Mouse (Mus musculus) MEL-GATA-1-ER (cell line): ENCODE data around the gene Cenpm.

ENCODE experiments used
- DNase-seq: peaks from one replicate; pipeline ENCODE4 v3.0.0-alpha.2; 2012; ENCODE audit warnings: low read depth; ENCODE audit errors: extremely low read depth

Cenpm gene

DNA sequence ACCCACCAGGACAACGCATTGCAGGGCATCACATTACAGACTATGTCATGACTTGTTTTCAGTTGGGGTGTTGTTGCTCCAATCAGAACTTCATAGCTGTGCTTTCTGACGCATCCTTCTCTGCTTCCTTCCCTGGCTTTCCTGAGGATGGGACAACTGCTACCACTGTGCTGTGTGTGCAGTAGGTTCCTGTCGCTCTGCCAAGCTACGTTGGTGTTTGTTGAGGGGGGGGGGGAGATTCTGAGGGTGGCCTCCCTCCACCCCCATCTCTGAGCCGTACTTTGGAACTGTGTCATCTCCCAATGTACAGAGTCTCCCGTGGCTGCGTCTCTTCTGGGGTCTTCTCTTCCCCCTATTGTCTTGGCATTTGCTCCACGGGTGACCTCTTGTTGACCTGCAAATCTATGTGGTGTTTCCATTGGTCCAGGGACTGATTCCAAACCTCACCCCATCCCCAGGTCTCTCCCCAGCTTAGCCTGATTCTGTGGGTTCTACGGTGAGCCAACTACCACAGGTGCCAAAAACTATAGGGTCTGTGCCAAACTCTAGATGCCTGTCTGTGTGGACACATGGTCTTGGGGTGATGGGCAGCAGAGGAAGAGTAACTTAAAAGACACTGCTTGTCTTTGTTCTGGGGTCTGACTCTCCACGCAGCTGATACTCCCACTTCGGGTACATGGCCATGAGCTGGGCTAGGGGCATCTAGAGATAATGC lies 29.1 kb downstream of the Cenpm start:
- no peak for DNase-seq

DNA sequence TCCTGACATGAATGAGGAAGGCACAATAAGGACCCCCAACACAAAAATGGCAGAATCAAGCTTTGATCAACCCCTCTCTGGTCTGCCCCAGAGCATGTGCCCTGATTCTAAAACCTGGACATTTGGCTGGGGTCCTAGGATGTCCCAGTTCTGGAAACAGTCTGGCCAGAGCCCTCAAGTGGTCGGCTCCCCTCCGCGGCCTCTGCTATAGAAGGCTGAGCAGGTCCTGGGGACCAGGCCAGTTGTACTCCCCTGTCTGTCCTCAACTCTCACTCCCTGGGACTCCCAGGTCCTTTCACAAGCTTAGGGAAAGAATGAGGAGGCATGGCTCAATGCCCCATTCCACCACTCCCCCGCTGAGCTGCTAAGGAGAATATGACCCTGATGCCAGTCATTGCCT lies 31.3 kb downstream of the Cenpm start:
- DNase-seq = no peak

DNA sequence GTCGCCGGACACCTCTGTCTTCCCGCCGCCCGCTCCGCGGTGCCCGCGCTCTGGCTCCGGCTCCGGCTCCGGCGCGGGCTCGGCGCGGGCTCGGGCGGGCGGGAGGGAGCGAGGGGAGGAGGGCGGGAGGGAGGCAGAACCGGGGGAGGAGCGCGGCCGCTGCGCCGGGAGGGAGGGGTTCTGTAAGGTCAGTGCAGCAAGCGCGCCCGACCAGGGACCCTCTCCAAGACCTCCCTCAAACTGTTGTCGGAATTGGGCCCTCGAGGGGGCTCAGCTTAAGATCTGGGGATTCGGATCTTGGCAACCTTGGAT lies 31.8 kb downstream of the Cenpm start, which contains the start of gene Shisa8:
TSS of gene Shisa8 (minus strand) at position 64 of the 312 bp plus-strand sequence.
- no peak for DNase-seq

DNA sequence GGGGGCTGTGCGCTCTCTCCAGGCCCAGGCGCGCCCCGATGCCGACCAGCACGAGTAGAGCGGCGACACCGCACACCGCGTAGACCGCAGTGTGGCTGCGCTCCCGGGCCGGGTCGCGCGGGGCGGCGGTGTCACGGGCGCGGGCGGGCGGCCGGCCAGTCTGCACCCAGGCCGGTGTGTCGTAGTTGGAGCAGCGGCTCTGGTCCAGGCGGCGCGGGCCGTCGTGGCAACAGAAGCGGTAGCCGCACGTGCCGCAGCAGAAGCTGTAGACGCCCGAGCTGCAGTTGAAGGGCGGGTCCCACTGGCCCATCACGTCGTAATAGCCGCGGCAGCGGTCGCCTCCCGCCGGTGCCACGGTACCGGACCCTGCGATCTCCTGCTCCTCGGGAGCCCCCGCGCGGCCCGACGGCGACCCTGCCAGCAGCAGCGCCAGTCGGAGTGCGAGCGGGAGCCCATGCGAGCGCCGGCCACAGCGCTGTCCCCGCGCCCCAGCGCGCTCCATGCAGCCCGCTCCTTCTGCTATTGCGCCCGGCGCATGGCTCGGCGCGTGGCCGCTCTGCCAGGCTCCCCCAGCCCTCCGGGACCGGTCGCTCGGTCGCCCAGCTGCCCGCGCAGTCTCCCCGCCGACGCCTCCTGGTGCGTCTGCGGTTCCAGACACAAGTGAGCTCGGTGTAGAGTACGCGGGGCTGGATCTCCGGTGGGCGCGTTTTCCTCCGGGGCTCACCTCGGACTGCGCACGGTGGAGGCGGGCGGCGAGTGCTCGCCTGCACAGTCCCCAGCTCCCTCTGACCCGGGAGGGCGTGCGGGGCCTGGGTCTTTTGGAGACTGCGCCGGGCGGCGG lies 32.4 kb downstream of the Cenpm start:
- DNase-seq = no peak

- DNase-seq = no peak
Measured at GRCm38 (mm10) chr15:82211281-82211680, 33.3 kb downstream of the Cenpm start.

GRCm38 (mm10) chr15:82210801-82211200 lies 33.7 kb downstream of the Cenpm start:
- no peak for DNase-seq

- DNase-seq = no peak
Measured at GRCm38 (mm10) chr15:82209295-82210050, 35.1 kb downstream of the Cenpm start.

- DNase-seq = no peak
Measured at GRCm38 (mm10) chr15:82208307-82208706, 36.2 kb downstream of the Cenpm start.

DNA sequence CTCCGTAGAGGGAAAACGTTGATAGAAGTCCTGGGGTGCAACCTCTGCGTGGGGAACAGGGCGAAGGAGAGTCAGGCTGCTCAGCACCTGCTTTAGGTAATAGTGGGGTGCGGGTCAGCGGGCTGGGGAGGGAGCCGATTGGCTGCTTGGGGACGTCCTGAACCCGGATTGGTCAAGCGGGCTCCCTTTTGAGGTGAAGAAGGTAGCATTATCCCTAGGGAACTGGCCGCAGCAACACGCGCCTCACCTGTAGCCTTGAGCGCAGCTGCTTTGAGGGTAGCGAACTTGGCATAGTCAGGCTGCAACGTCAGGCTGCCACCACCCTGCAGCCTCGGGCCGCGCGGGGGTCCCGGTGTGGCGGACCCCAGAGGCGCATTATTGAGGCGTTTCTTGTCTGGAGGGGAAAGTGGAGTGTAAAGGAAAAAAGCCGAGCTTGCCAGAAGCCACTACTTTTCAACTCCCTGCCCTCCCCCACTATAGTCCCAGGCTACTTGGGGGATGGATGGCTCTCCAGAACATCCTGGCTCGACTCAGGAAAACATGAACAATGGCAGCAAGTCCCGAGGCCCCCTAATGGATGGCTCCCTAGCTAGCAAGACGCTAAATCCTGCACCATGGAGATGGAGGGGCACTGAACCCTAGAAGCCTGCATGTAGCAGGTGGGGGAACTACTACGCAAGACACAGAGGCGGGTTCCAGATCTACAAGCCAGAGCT lies 36.9 kb downstream of the Cenpm start:
- no peak for DNase-seq

DNA sequence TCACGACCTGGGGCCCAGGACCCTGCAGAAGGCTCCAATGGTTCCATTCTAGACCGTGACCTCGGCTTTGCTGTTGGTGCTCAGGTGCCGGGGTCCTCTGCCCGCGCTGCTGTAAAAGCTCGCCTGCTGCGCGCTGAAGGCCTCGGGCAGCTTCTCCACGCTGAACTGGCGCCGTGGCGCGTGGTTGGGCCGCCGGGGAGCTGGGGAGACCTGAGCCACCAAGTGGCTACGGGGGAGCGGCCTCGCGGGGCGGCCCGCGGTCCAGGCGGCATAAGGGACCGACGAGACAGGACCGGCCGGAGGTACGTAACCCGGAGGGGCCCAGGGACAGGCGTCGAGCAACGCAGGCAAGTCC lies 37.5 kb downstream of the Cenpm start:
- no peak for DNase-seq

- no peak for DNase-seq
Measured at GRCm38 (mm10) chr15:82206365-82207104, 38.0 kb downstream of the Cenpm start.

DNA sequence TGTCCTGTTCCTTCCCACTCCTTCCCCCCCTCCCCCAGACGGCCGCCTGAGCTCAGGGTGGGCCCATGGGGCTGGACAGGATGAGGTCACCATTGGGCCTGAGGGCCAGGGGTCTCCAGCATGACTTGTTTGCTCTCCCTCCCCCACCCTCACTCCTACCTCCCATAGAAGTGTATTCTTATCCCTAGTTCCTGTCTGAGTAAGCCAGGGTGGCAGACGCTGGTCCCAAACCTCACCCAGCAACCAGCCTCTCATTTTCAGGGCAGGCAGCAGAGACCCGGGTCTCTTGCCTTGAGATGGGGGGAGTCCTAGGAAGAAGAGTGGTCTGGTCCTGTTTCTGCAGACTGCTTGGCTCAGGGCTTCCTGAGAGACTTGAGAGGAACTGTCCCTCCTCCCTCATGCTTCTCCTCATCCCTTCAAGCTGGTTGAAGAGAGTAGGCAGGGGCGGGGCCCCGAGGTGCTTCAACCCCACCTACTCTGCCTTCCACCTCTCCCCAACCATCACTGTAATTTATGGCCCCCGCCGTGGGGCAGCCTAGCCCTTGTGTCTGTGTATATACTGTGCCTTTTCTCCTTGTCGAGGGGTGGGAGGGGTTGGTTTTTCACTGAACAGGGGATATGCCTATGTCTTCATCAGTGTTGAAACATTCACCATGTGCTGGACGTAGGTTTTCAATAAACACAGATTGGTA lies 39.7 kb downstream of the Cenpm start:
- DNase-seq = no peak

- DNase-seq = no peak
Measured at GRCm38 (mm10) chr15:82203611-82204351, 40.8 kb downstream of the Cenpm start.

DNA sequence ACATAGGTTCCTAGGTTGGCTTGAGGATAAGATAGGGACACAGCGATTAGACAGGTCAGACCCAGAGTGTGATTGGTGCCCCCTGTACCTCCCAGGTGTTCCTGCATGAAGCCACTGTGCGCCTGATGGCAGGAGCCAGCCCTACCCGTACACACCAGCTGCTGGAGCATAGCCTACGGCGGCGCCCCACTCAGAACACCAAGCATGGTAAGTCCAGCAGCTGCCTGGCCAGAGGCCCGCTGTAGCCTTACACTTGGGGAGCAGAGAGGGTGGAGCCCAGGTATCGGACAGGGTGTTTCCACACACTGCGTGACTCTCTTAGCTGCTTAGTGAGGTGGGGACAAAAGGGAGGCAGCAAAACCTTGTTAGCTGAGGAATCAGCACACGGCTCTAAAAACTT lies 41.5 kb downstream of the Cenpm start:
- DNase-seq = no peak

DNA sequence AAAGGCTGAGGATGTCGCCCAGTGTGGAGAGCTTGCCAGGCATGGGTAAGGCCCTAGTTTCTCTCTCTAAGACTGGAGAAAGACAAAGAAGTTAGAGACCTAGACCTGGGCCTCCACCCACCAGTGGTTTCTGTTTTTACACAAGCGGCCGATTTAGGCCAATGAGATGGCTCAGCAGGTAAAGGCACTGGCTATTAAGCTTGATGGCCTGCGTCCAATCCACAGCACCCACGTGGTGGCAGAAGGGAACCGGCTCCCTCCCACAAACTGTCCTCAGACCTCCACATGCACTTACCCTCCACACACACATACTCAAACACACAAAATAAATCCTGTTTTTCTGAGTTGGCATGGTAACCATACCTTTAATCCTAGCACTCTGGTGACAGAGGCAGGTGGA lies 42.5 kb downstream of the Cenpm start:
- DNase-seq = no peak

DNA sequence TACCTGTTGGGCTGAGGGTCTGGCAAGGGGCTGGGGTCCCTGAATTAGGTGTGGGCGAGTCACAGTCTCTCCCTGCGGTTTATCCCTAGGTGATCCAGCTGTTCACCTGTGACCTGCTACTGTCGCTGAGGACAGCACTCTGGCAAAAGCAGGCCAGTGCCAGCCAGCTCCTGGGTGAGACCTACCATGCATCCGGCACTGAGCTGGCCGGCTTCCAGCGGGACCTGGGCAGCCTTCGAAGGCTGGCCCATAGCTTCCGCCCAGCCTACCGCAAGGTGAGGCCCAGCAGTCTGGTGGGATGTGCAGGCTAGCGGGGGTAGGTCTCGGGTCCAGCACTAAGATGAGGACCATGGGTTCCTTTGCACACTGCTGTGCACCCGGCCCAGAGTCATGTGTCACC lies 45.0 kb downstream of the Cenpm start:
- DNase-seq = no peak

DNA sequence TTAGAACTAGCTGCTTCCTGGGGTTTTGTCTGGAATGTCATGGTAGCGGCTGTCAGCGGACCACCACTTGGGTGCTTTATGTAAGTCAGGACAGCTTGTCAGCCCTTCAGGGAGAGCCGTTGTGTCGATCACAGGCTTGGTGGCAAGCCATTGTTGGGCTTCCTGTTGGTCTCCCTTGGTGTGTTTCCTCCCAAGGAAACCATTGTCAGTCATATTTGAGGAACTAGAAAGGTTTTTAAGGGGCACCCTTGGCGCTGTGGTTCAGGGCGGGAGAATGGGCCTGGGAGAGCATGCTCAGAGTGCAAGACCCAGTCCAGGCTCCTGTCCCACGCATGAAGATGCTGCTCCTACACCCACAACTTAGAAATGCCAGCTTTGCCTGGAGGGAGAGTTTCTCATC lies 46.2 kb downstream of the Cenpm start:
- no peak for DNase-seq

- DNase-seq = no peak
Measured at GRCm38 (mm10) chr15:82197937-82198336, 46.6 kb downstream of the Cenpm start.

DNA sequence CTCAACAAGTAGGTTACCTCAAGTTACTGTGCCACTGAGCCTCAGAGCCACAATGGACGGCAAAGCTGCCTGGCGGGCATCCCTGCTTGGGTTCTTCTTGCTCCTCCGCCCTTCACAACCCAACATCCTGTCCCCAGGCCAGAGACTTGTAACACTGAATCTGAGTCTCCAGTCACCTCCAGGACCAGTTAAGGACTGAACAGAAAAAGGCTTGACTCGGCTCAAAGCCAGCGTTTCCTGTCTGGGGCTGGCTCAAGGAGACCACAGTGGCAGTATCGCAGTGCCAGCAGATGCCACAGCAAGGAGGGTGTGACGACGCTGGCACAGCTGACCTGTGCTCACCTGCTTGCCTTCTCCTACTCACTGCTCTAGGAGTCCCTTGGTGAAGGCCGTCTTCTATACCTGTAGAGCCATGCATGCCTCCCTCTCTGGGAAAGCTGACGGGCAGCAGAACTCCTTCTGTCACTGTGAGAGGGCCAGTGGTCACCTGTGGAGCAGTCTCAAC lies 47.2 kb downstream of the Cenpm start:
- DNase-seq = no peak
